Mouse (Mus musculus) lung, adult 18-20 months (tissue): ENCODE results near the gene Mrpl45.
A peak's percentile ranks its signal among the peaks of the same experiment; 100 is the strongest.
"Not testable (repeated sequence)": the region's sequence is repeated elsewhere in the genome, so short reads cannot be mapped to it uniquely, and the experiment has no call there.

ENCODE experiments used
- DNase-seq, 2 experiments: peaks; one replicate each; pipeline ENCODE4 v3.0.0; 2022; ENCODE audit warnings: mixed read lengths in 2 of 2

The Mrpl45 gene

GRCm38 (mm10) chr11:97299939-97300338 is 15.6 kb upstream of the Mrpl45 start:
- no peak for DNase-seq

- DNase-seq, result no peak
These were observed 14.1 kb upstream of the Mrpl45 start for GRCm38 (mm10) chr11:97301406-97301805.

- peak; percentile 80 to 91 for DNase-seq
These were observed 13.2 kb upstream of the Mrpl45 start for GRCm38 (mm10) chr11:97302231-97302781.

GRCm38 (mm10) chr11:97304631-97305030 is 10.9 kb upstream of the Mrpl45 start:
- DNase-seq, result no peak

GRCm38 (mm10) chr11:97307294-97308069 is 8.0 kb upstream of the Mrpl45 start:
- DNase-seq, result no peak

GRCm38 (mm10) chr11:97308806-97309450 is 6.6 kb upstream of the Mrpl45 start:
- no peak for DNase-seq

GRCm38 (mm10) chr11:97309451-97309836 is 6.1 kb upstream of the Mrpl45 start:
- DNase-seq, result peak; percentile 87 to 92

GRCm38 (mm10) chr11:97309911-97310571 is 5.5 kb upstream of the Mrpl45 start:
- peak; percentile 83 to 87 for DNase-seq

- peak in 1 of 2 experiments; percentile 36 for DNase-seq
These were observed 4.5 kb upstream of the Mrpl45 start for GRCm38 (mm10) chr11:97310895-97311631.

GRCm38 (mm10) chr11:97312871-97313270 is 2.6 kb upstream of the Mrpl45 start:
- DNase-seq, result not testable (repeated sequence)

- no peak for DNase-seq
These were observed 1.4 kb upstream of the Mrpl45 start for GRCm38 (mm10) chr11:97314110-97314509.

- DNase-seq, result no peak
These were observed 589 bp upstream of the Mrpl45 start for GRCm38 (mm10) chr11:97314751-97315503.

- DNase-seq, result no peak
These were observed 5.7 kb downstream of the Mrpl45 start for GRCm38 (mm10) chr11:97321197-97321596.

GRCm38 (mm10) chr11:97321894-97322600 is 6.5 kb downstream of the Mrpl45 start:
- DNase-seq, result not testable (repeated sequence)

GRCm38 (mm10) chr11:97325224-97325623 is 9.7 kb downstream of the Mrpl45 start:
- no peak for DNase-seq

- DNase-seq, result peak; percentile 38 to 58
These were observed 12.6 kb downstream of the Mrpl45 start for GRCm38 (mm10) chr11:97328148-97328547.

GRCm38 (mm10) chr11:97330315-97330714 is 14.8 kb downstream of the Mrpl45 start:
- no peak for DNase-seq

- DNase-seq, result no peak
These were observed 16.0 kb downstream of the Mrpl45 start for GRCm38 (mm10) chr11:97331231-97332190.

GRCm38 (mm10) chr11:97333044-97333443 is 17.5 kb downstream of the Mrpl45 start:
- DNase-seq, result peak in 1 of 2 experiments; percentile 21

GRCm38 (mm10) chr11:97333896-97334295 is 18.4 kb downstream of the Mrpl45 start:
- DNase-seq, result no peak
